In genomic region chr11:8635778-8636177, GRCm38 (mm10) we compare ENCODE assay signal across 24 mouse cellular contexts. TPM values are rescaled to one million over a fixed set of nuclear protein-coding genes. Genes with fewer than 3 reads are reported as not detected.
DNase-seq lines count a peak whose midpoint lies in the region; ATAC-seq and TF ChIP-seq lines count a peak whose summit lies in the region.
"Had no signal": no experiment of that assay in that cellular context is flagged by ENCODE, and none has a peak within 500 bp of the region (broad histone marks: within the 10 kb centered on the region; RNA-seq: fewer than 3 reads in every experiment).

No protein-coding gene starts in this region.

- H3K36me3 ChIP-seq in kidney, embryonic 16.5 days (ENCODE audit: insufficient read depth, low read length), result no peaks in the 10 kb centered on the region
- H3K36me3 ChIP-seq in ES-E14 (ENCODE audit: control insufficient read depth, insufficient read depth, low read length, poor library complexity, severe bottlenecking), result no peaks in the 10 kb centered on the region
- H3K36me3 ChIP-seq in intestine, embryonic 16.5 days (ENCODE audit: control insufficient read depth, insufficient read depth, low read length), result no peaks in the 10 kb centered on the region
- no peaks in the 10 kb centered on the region; the same call in 1 of the 2 replicates for H3K36me3 ChIP-seq in stomach, embryonic 14.5 days (ENCODE audit: control insufficient read depth, insufficient read depth, low read length)
- H3K36me3 ChIP-seq: G1E; hindbrain, embryonic 12.5 days; liver, embryonic 15.5 days; midbrain, embryonic 12.5 days; neural tube, embryonic 15.5 days had no signal

- whole genome bisulfite sequencing in kidney, embryonic 16.5 days, result 65% methylated on average over 3 of the region's 3 CpGs
- 62% methylated on average over 3 of the region's 3 CpGs for WGBS in intestine, embryonic 16.5 days
- WGBS in stomach, embryonic 14.5 days, result 61% methylated on average over 3 of the region's 3 CpGs

- peak overlapping the region; percentile 4 for H3K27ac ChIP-seq in kidney, embryonic 16.5 days (ENCODE audit: low read length)
- H3K27ac ChIP-seq in ES-E14 (ENCODE audit: insufficient read depth, low read depth, low read length, poor library complexity, severe bottlenecking), result peak overlapping the region; percentile 98
- H3K27ac ChIP-seq in intestine, embryonic 16.5 days (ENCODE audit: low read length), result peak overlapping the region; percentile 52; the same call in 1 of the 2 replicates
- no peak overlapping the region for H3K27ac ChIP-seq in stomach, embryonic 14.5 days (ENCODE audit: low read length)
- H3K27ac ChIP-seq: embryonic facial prominence, embryonic 10.5 days; hindbrain, embryonic 12.5 days; layer of hippocampus, adult 2 months; limb, embryonic 10.5 days; liver, embryonic 15.5 days; midbrain, embryonic 12.5 days; neural tube, embryonic 15.5 days had no signal

- H3K9ac ChIP-seq in kidney, embryonic 16.5 days (replicated peaks; ENCODE audit: low read length), result no peak overlapping the region
- H3K9ac ChIP-seq in ES-E14 (ENCODE audit: insufficient read depth, low read depth, low read length, poor library complexity, severe bottlenecking), result peak overlapping the region; percentile 35; the same call in 1 of the 2 replicates
- no peak overlapping the region for H3K9ac ChIP-seq in intestine, embryonic 16.5 days (ENCODE audit: low read depth, low read length)
- no peak overlapping the region for H3K9ac ChIP-seq in stomach, embryonic 14.5 days (replicated peaks; ENCODE audit: low read depth, low read length)
- H3K9ac ChIP-seq: hindbrain, embryonic 12.5 days; liver, embryonic 15.5 days; midbrain, embryonic 12.5 days; neural tube, embryonic 15.5 days had no signal

- peaks cover 43% of the 10 kb centered on the region for H3K4me1 ChIP-seq in kidney, embryonic 16.5 days (ENCODE audit: insufficient read depth, low read length)
- peaks cover 25 to 51% of the 10 kb centered on the region in 2 experiments for H3K4me1 ChIP-seq in ES-E14 (ENCODE audit: control insufficient read depth in 2 of 2, insufficient read depth in 2 of 2, low read length in 2 of 2, poor library complexity in 1 of 2)
- H3K4me1 ChIP-seq in intestine, embryonic 16.5 days (ENCODE audit: control insufficient read depth, insufficient read depth, low read length), result peaks cover 43% of the 10 kb centered on the region
- peaks cover 24% of the 10 kb centered on the region for H3K4me1 ChIP-seq in stomach, embryonic 14.5 days (ENCODE audit: control insufficient read depth, insufficient read depth, low read length)
- H3K4me1 ChIP-seq: midbrain, embryonic 12.5 days; neural tube, embryonic 15.5 days had no signal

- H3K9me3 ChIP-seq in kidney, embryonic 16.5 days (ENCODE audit: low read length), result no peaks in the 10 kb centered on the region
- H3K9me3 ChIP-seq in ES-E14 (ENCODE audit: control insufficient read depth, insufficient read depth, low read depth, low read length), result no peaks in the 10 kb centered on the region
- no peaks in the 10 kb centered on the region for H3K9me3 ChIP-seq in intestine, embryonic 16.5 days (ENCODE audit: control insufficient read depth, low read length)
- no peaks in the 10 kb centered on the region for H3K9me3 ChIP-seq in stomach, embryonic 14.5 days (ENCODE audit: control insufficient read depth, low read depth, low read length)
- H3K9me3 ChIP-seq: embryonic facial prominence, embryonic 10.5 days; hindbrain, embryonic 12.5 days; limb, embryonic 10.5 days; liver, embryonic 15.5 days; midbrain, embryonic 12.5 days; neural tube, embryonic 15.5 days had no signal

- H3K27me3 ChIP-seq in kidney, embryonic 16.5 days (ENCODE audit: insufficient read depth, low read length), result no peaks in the 10 kb centered on the region
- no peaks in the 10 kb centered on the region for H3K27me3 ChIP-seq in intestine, embryonic 16.5 days (replicated peaks; ENCODE audit: control insufficient read depth, insufficient read depth, low read length)
- H3K27me3 ChIP-seq in stomach, embryonic 14.5 days (ENCODE audit: control insufficient read depth, insufficient read depth, low read length), result no peaks in the 10 kb centered on the region
- H3K27me3 ChIP-seq: hindbrain, embryonic 12.5 days; liver, embryonic 15.5 days; midbrain, embryonic 12.5 days; neural tube, embryonic 15.5 days had no signal

- no peak for DNase-seq in kidney, adult 11 months
- DNase-seq in ES-E14 (ENCODE audit: low read depth, low spot score), result peak; percentile 67
- no peak for DNase-seq in testis, postnatal 10 days (ENCODE audit: low spot score)
- DNase-seq in gastrocnemius, adult 8-10 months (ENCODE audit: low spot score in 2 of 2), result no peak
- DNase-seq: adrenal gland, adult 8-10 months; B cell, adult 2 months; cerebellum, adult 18-20 months; lung, postnatal 14 days; thymus, adult 2 months had no signal

- ATAC-seq in kidney, embryonic 16.5 days (ENCODE audit: low FRiP score, low TSS enrichment), result no peak
- ATAC-seq in intestine, embryonic 16.5 days, result peak; percentile 52
- ATAC-seq in stomach, embryonic 14.5 days (ENCODE audit: insufficient number of reproducible peaks, insufficient read depth, low FRiP score, low read depth), result 0 out of 2 replicates have a peak, but pooled peaks have one; percentile 20
- ATAC-seq in cerebellum, adult (ENCODE audit: insufficient number of reproducible peaks, low FRiP score, low TSS enrichment), result no peak
- ATAC-seq: forebrain, embryonic 14.5 days; inflammation-experienced regulatory T-cells, adult 6 months had no signal

- H3K4me2 ChIP-seq in kidney, embryonic 16.5 days (replicated peaks; ENCODE audit: low read depth, low read length), result no peak overlapping the region
- peak overlapping the region; percentile 14; the same call in 1 of the 2 replicates for H3K4me2 ChIP-seq in intestine, embryonic 16.5 days (ENCODE audit: low read depth, low read length)
- no peak overlapping the region for H3K4me2 ChIP-seq in stomach, embryonic 14.5 days (replicated peaks; ENCODE audit: low read depth, low read length)
- H3K4me2 ChIP-seq: hindbrain, embryonic 12.5 days; liver, embryonic 15.5 days; midbrain, embryonic 12.5 days; neural tube, embryonic 15.5 days had no signal

- no peak overlapping the region for H3K4me3 ChIP-seq in kidney, embryonic 16.5 days (ENCODE audit: low read length)
- H3K4me3 ChIP-seq in ES-E14 (ENCODE audit: insufficient read depth in 1 of 2, low read depth in 1 of 2, low read length in 2 of 2, poor library complexity in 1 of 2, severe bottlenecking in 1 of 2), result peak overlapping the region in 1 of 2 experiments; percentile 29; a peak in 1 of 4 replicates
- H3K4me3 ChIP-seq in intestine, embryonic 16.5 days (ENCODE audit: low read length), result no peak overlapping the region
- no peak overlapping the region for H3K4me3 ChIP-seq in stomach, embryonic 14.5 days (ENCODE audit: low read depth, low read length)
- H3K4me3 ChIP-seq: embryonic facial prominence, embryonic 10.5 days; hindbrain, embryonic 12.5 days; layer of hippocampus, adult 2 months; limb, embryonic 10.5 days; liver, embryonic 15.5 days; midbrain, embryonic 12.5 days; myocyte; neural tube, embryonic 15.5 days had no signal

- in situ Hi-C loops in ES-E14 (cut with MboI; ENCODE audit: low sequenced_read_pairs in 2 of 2, unreplicated experiment in 2 of 2), result no loop called here

TF ChIP-seq in ES-E14, 5 proteins besides CTCF, POLR2A, EP300 and RAD21:
- TF ChIP-seq MAFK (IDR thresholded peaks at IDR 0.05; ENCODE audit: insufficient read depth, low read depth, low read length) (no peak), CHD2 (IDR thresholded peaks at IDR 0.05; ENCODE audit: low read depth, low read length) (peak; percentile 56; the same call in 1 of the 2 replicates), ZC3H11A (IDR thresholded peaks at IDR 0.05; ENCODE audit: borderline replicate concordance, low read depth, low read length) (no peak), ZNF384 (IDR thresholded peaks at IDR 0.05; ENCODE audit: low read depth, low read length) (no peak), HCFC1 (IDR thresholded peaks at IDR 0.05; ENCODE audit: borderline replicate concordance, insufficient read depth, low read length) (no peak)

RNA-seq across cellular contexts. Expression of gene Tns3, which starts 28.6 kb away (rescaled TPM):
- 31.5 and 32.7 TPM in 2 replicates for polyA plus RNA-seq in kidney, embryonic 16.5 days (2015; fragmentation: Nextera tagmentation; extraction: Ambion mirVana)
- total RNA-seq in ES-E14 (2012; rRNA removed), result 111 and 133 TPM in 2 replicates
- 18.7 and 21.0 TPM in 2 replicates for polyA plus RNA-seq in intestine, embryonic 16.5 days (2015; fragmentation: Nextera tagmentation; extraction: Ambion mirVana)
- 29.7 and 31.2 TPM in 2 replicates for polyA plus RNA-seq in stomach, embryonic 14.5 days (2014; fragmentation: Nextera tagmentation; extraction: Ambion mirVana)
- 1 to 10 TPM; 4.4 to 8.4 (median 6.1) TPM for total RNA-seq in gastrocnemius, adult 8-10 months (2022)
- polyA plus RNA-seq: G1E had no signal

Comparison
In these comparisons a context has a peak if more than half of its experiments do, and no peak if none do; other contexts are left out.
1. ATAC-seq: peak in intestine, embryonic 16.5 days (single experiment) and stomach, embryonic 14.5 days (single experiment); none in kidney, embryonic 16.5 days (single experiment) and cerebellum, adult (single experiment).